Mouse (Mus musculus): Measurements from ENCODE around the gene Gm26558. TPM values are rescaled to one million over a fixed set of nuclear protein-coding genes. Genes with fewer than 3 reads are reported as not detected.

The Gm26558 gene
- polyA plus RNA-seq, 1 experiment from 2014 or later = 5.6 TPM

- H3K27me3 ChIP-seq (replicated peaks) = no peaks in the 10 kb centered on the region
- no peak overlapping the region for H3K4me3 ChIP-seq
- H3K9ac ChIP-seq = no peak overlapping the region
- WGBS = 78% methylated on average over 2 of the region's 2 CpGs
- no peaks in the 10 kb centered on the region for H3K9me3 ChIP-seq
- no peak for ATAC-seq (replicated peaks)
- no peak overlapping the region for H3K4me2 ChIP-seq
- no peaks in the 10 kb centered on the region for H3K4me1 ChIP-seq
- no peaks in the 10 kb centered on the region for H3K36me3 ChIP-seq (replicated peaks)
- no peak overlapping the region for H3K27ac ChIP-seq
Measured at GRCm38 (mm10) chr2:70672476-70672875, 10.6 kb upstream of the Gm26558 start.

DNA sequence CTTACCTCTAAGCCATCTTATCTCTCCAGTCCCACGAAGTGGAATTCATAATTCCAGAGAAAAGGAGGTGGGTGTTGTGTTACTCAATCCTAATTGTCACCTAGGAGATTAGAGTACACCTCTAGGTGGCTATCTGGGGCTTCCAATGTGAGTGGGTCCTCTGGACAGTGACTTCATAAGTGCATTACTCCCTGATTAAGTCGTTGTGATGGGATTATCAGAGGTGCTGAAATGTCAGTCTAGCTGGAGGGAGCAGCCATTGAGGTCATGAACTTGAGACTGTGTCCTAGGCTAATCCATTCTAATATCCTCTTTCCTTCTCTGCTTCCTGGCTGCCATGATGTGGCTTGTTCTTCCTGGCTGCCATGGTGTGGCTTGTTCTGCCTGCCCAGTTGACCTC is 8.0 kb upstream of the Gm26558 start:
- Histone ChIP-seq H3K9me3 (no peaks in the 10 kb centered on the region), H3K36me3 (replicated peaks) (no peaks in the 10 kb centered on the region), H3K27ac (no peak overlapping the region), H3K27me3 (replicated peaks) (no peaks in the 10 kb centered on the region), H3K9ac (no peak overlapping the region), H3K4me2 (no peak overlapping the region), H3K4me3 (no peak overlapping the region), H3K4me1 (no peaks in the 10 kb centered on the region)
- WGBS = 78% methylated on average over 2 of the region's 2 CpGs
- no peak for ATAC-seq (replicated peaks)

DNA sequence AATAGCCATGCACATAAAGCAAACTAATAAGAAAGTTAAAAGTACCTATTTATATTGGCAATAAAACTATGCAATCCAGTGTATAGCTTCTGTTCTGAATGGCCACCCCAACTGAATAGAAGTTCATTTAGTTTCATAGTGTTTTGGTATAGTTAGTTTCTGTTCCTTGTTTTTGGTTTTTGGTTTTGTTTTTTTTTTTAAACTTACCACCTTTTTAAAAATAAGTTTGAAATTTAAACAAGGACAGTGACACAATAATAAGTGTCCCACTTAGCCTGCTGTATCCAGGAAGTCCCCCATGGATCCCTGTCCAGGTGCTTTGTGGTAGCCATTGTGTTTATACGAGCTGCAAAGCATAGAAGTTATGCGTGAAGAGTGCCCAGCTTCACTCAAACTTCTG is 7.3 kb upstream of the Gm26558 start:
- Histone ChIP-seq H3K27ac (no peak overlapping the region), H3K9ac (no peak overlapping the region), H3K27me3 (replicated peaks) (no peaks in the 10 kb centered on the region), H3K36me3 (replicated peaks) (no peaks in the 10 kb centered on the region), H3K9me3 (no peaks in the 10 kb centered on the region), H3K4me1 (no peaks in the 10 kb centered on the region), H3K4me2 (no peak overlapping the region), H3K4me3 (no peak overlapping the region)
- 81% methylated on average over 2 of the region's 2 CpGs for WGBS
- no peak for ATAC-seq (replicated peaks)

- ATAC-seq (replicated peaks) = no peak
- WGBS = 94% methylated on average over 7 of the region's 7 CpGs
- peaks cover 18% of the 10 kb centered on the region for H3K4me1 ChIP-seq
- H3K36me3 ChIP-seq (replicated peaks) = no peaks in the 10 kb centered on the region
- H3K9me3 ChIP-seq = no peaks in the 10 kb centered on the region
- no peaks in the 10 kb centered on the region for H3K27me3 ChIP-seq (replicated peaks)
- H3K4me2 ChIP-seq = no peak overlapping the region
- no peak overlapping the region for H3K9ac ChIP-seq
- no peak overlapping the region for H3K27ac ChIP-seq
- no peak overlapping the region for H3K4me3 ChIP-seq
Measured at GRCm38 (mm10) chr2:70667016-70667415, 5.1 kb upstream of the Gm26558 start.

GRCm38 (mm10) chr2:70663764-70664163 is 1.9 kb upstream of the Gm26558 start:
- Histone ChIP-seq H3K27me3 (replicated peaks) (no peaks in the 10 kb centered on the region), H3K9ac (0 out of 2 replicates have a peak overlapping the region, but pooled peaks have one; percentile 1), H3K36me3 (replicated peaks) (no peaks in the 10 kb centered on the region), H3K27ac (no peak overlapping the region), H3K4me2 (no peak overlapping the region), H3K4me3 (no peak overlapping the region), H3K4me1 (peaks cover 23% of the 10 kb centered on the region), H3K9me3 (no peaks in the 10 kb centered on the region)
- ATAC-seq (replicated peaks) = no peak
- 73% methylated on average over 5 of the region's 5 CpGs for WGBS

DNA sequence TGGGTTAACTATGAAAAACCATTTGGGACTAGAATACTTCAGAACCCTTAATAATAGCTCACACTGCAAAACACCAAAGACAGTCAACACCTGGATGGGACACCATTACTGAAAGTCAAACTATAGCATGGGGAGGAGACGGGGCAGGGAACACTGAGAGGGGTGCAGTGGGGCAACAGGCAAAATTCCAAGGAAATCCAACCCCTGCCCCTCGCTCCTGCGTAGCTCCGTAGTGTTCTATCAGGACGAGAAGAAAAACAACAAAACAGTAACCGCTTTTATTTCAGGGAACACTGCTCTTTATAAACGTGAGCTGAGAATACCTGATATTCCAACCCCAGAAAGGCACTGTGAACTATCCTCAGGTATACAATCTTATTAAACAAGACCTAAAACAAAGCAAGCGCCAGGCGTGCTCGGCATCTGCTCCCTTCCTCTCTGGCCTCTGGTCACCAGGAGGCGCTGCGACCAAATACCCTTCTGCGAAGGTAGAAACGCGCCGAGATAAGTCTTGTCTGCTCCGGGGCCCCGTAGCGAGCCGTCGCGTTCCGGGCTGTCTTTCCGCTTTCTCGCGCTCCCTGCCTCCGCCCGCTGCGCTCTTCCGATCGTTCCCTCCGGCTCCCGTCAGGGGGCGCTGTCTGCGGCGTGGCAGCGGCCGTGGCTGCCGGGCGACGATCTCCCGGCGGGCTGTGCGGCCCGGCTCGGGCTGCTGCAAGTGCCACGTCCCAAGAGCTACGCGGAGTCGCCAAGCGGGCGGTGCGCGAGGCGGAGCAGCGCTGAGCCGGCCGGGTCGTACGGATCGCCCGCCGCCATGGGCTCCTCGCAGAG is 807 bp downstream of the Gm26558 start, which contains the start of gene Gorasp2:
Gene Gorasp2 (plus strand): TSS at position 690 of the 828 bp plus-strand sequence.
- H3K4me2 ChIP-seq = peak within 1 kb of the TSS; percentile 79
- no peaks in the 10 kb centered on the region for H3K9me3 ChIP-seq
- 1% methylated on average over 61 of the region's 64 CpGs for WGBS
- H3K27me3 ChIP-seq (replicated peaks) = no peaks in the 10 kb centered on the region
- peak within 1 kb of the TSS; percentile 76 for H3K9ac ChIP-seq
- peaks cover 23% of the 10 kb centered on the region for H3K4me1 ChIP-seq
- peak within 1 kb of the TSS; percentile 86 for H3K27ac ChIP-seq
- no peaks in the 10 kb centered on the region for H3K36me3 ChIP-seq (replicated peaks)
- ATAC-seq (replicated peaks) = peak; percentile 97
- peak within 1 kb of the TSS; percentile 75 for H3K4me3 ChIP-seq

DNA sequence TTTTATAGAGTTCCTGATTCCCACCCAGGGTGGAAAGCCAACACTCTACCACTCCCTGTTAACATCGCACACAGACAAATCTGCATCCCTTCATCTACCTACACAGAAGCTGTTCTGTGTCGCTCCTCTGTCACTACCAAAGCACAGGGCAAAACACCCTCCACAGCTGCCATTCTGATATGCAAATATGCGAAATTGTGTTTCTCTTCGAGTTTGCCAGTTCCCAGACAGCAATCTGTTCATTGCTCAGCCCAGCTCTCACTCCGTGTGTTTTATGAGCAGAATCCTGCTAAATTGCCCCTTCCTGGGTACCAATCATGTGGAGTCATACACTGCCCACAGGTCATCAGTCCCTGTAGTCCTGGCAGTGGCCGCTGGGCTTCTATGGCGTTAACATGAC is 4.8 kb downstream of the Gm26558 start:
- 74% methylated on average over 7 of the region's 7 CpGs for WGBS
- H3K27me3 ChIP-seq (replicated peaks) = no peaks in the 10 kb centered on the region
- peaks cover 5% of the 10 kb centered on the region for H3K4me1 ChIP-seq
- H3K9ac ChIP-seq = no peak overlapping the region
- H3K36me3 ChIP-seq (replicated peaks) = no peaks in the 10 kb centered on the region
- ATAC-seq (replicated peaks) = no peak
- no peak overlapping the region for H3K4me2 ChIP-seq
- no peaks in the 10 kb centered on the region for H3K9me3 ChIP-seq
- no peak overlapping the region for H3K4me3 ChIP-seq
- no peak overlapping the region for H3K27ac ChIP-seq

DNA sequence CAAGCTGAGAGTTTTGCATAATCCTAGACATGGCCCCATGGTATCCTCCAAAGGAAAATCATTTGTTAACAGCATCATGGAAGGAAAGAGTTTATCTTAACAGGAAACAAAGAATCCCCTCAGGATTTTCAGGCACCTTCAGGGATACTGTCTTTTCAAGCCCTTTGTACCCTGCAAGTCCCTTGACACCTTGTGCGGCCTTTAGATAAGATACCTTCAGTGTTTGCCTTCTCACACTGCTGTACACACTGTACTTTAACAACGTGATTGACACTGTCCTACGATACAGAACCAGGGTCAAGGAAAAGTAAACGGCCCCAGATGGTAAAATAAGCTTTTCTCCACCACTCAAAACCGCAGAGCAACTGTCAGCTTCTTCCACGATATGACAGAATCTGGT is 10.1 kb downstream of the Gm26558 start:
- Histone ChIP-seq H3K27me3 (replicated peaks) (no peaks in the 10 kb centered on the region), H3K36me3 (replicated peaks) (no peaks in the 10 kb centered on the region), H3K4me1 (peaks cover 4% of the 10 kb centered on the region; the same call in 1 of the 2 replicates), H3K4me2 (no peak overlapping the region), H3K9me3 (no peaks in the 10 kb centered on the region), H3K9ac (no peak overlapping the region), H3K27ac (no peak overlapping the region), H3K4me3 (no peak overlapping the region)
- 63% methylated on average over 6 of the region's 6 CpGs for WGBS
- no peak for ATAC-seq (replicated peaks)

DNA sequence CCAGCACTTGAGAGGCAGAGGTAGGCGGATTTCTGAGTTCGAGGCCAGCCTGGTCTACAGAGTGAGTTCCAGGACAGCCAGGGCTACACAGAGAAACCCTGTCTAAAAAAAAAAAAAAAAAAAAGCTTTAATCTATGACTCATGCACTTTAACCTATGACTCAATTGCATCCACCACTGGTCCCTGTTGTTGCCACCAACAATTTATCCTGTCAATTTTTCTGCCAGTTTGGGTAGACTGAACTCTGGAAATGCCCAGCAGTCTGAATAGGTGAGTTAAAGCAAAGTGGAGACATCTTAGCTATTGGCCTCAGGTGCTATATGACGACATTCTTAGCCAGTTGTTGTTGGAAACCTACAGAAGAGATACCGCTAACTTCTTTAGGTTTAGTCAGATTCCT is 12.4 kb downstream of the Gm26558 start:
- no peak overlapping the region for H3K27ac ChIP-seq
- H3K9ac ChIP-seq = no peak overlapping the region
- H3K4me1 ChIP-seq = peaks cover 4% of the 10 kb centered on the region; the same call in 1 of the 2 replicates
- H3K4me3 ChIP-seq = no peak overlapping the region
- H3K36me3 ChIP-seq (replicated peaks) = no peaks in the 10 kb centered on the region
- 93% methylated on average over 4 of the region's 4 CpGs for WGBS
- ATAC-seq (replicated peaks) = no peak
- no peak overlapping the region for H3K4me2 ChIP-seq
- no peaks in the 10 kb centered on the region for H3K27me3 ChIP-seq (replicated peaks)
- no peaks in the 10 kb centered on the region for H3K9me3 ChIP-seq

- H3K4me2 ChIP-seq = no peak overlapping the region
- no peak overlapping the region for H3K9ac ChIP-seq
- no peak for ATAC-seq (replicated peaks)
- H3K9me3 ChIP-seq = no peaks in the 10 kb centered on the region
- no peaks in the 10 kb centered on the region for H3K27me3 ChIP-seq (replicated peaks)
- WGBS = 91% methylated on average over 5 of the region's 5 CpGs
- no peak overlapping the region for H3K27ac ChIP-seq
- no peaks in the 10 kb centered on the region for H3K36me3 ChIP-seq (replicated peaks)
- H3K4me1 ChIP-seq = peaks cover 4% of the 10 kb centered on the region; the same call in 1 of the 2 replicates
- H3K4me3 ChIP-seq = no peak overlapping the region
Measured at GRCm38 (mm10) chr2:70648271-70648670, 13.6 kb downstream of the Gm26558 start.

GRCm38 (mm10) chr2:70647681-70648080 is 14.2 kb downstream of the Gm26558 start:
- 48% methylated on average over 4 of the region's 4 CpGs for WGBS
- H3K4me1 ChIP-seq = peaks cover 4% of the 10 kb centered on the region; the same call in 1 of the 2 replicates

GRCm38 (mm10) chr2:70645266-70645780 is 16.6 kb downstream of the Gm26558 start:
- Histone ChIP-seq H3K36me3 (replicated peaks) (no peaks in the 10 kb centered on the region), H3K27me3 (replicated peaks) (no peaks in the 10 kb centered on the region), H3K9me3 (no peaks in the 10 kb centered on the region), H3K4me1 (no peaks in the 10 kb centered on the region), H3K9ac (no peak overlapping the region), H3K4me2 (no peak overlapping the region), H3K4me3 (no peak overlapping the region), H3K27ac (no peak overlapping the region)
- 85% methylated on average over 6 of the region's 6 CpGs for WGBS
- ATAC-seq (replicated peaks) = no peak

More at GRCm38 (mm10) chr2:70647681-70648080, 14.2 kb downstream of the Gm26558 start:
- Histone ChIP-seq H3K4me2 (no peak overlapping the region), H3K9ac (no peak overlapping the region), H3K27ac (no peak overlapping the region), H3K9me3 (no peaks in the 10 kb centered on the region), H3K27me3 (replicated peaks) (no peaks in the 10 kb centered on the region), H3K36me3 (replicated peaks) (no peaks in the 10 kb centered on the region), H3K4me3 (no peak overlapping the region)
- ATAC-seq (replicated peaks) = no peak
